Mouse (Mus musculus) lung, postnatal 0 days (tissue): ENCODE measurements at regions not wholly inside any gene's neighbourhood (a gene's known extent, or its start where the extent isn't known, plus 50 kb on each side); places are given as distances from the start of the nearest gene placed in this dataset.

Experiments used
- CTCF ChIP-seq: IDR thresholded peaks from 2 replicates; pipeline ENCODE4 v1.5.1; 2016; ENCODE audit warnings: antibody characterized with exemption, mild to moderate bottlenecking
- EP300 ChIP-seq: IDR thresholded peaks from 2 replicates; pipeline ENCODE4 v1.6.1; 2016; ENCODE audit warnings: antibody characterized with exemption, mild to moderate bottlenecking, control low read depth

DNA sequence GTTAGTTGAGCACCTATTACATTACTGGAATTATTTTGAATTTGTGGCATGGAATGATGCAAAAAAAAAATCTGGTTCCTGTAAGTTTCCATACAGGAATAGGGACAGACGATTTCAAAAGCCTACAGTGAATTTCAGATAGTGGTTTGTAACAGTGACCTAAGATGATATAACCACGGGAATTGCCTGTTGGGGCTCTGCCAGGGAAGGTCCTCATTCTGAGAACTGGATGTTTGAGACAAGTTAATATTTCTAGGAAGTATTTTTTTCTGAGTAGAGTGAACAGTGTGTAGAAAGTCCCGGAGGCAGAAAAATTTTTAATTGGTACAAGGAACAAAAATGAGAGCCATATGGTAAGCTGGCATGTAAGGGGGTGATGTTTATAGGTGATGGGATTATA is 171.3 kb upstream of the Prickle1 start:
- TF ChIP-seq CTCF (no peak), EP300 (no peak)
